Mouse (Mus musculus) spleen, adult 2 months (tissue): ENCODE data around the gene Rcan1.

ENCODE experiments used
- CTCF ChIP-seq: fragments of 200-500 bp; IDR thresholded peaks from 2 replicates; pipeline ENCODE4 v1.5.1; 2011; ENCODE audit warnings: mild to moderate bottlenecking, inconsistent platforms; ENCODE audit not compliant: insufficient read depth, insufficient read length, insufficient replicate concordance; ENCODE audit errors: extremely low read depth
- POLR2A ChIP-seq: fragments of 200-500 bp; IDR thresholded peaks from 2 replicates; pipeline ENCODE4 v1.6.1; 2011; ENCODE audit warnings: low read depth, low read length, inconsistent platforms

DNA sequence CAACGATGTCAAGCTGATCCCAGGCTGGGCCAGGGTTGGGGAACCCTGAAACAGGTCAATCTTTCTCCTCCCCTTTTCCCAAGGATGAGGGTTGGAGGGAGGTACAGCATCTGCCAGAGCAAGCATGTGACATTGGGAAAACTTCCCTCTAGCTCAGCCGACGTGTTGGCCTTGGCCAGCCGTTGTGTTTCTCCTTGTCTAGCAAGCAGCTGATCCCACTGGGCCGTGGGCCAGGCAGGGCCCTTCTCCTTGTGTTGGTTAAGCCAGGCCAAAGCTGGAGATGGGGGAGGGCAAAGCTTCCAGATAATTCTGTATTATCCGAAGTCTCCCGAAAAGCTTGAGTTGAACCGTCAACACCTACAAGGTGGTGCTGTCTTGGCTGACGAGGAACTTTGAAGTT is 45.5 kb upstream of the Rcan1 start:
- no peak for TF ChIP-seq POLR2A
- no peak for TF ChIP-seq CTCF
